In genomic region chr2:114407408-114407807, GRCm38 (mm10) we compare ENCODE assay signal across 17 mouse cellular contexts.
"Had no signal": no experiment of that assay in that cellular context is flagged by ENCODE, and none has a peak within 500 bp of the region (broad histone marks: within the 10 kb centered on the region; RNA-seq: fewer than 3 reads in every experiment).

No protein-coding gene starts in this region.

- DNase-seq: liver, embryonic 13.5 days; liver, postnatal 0 days; lung, adult 2 months; lung, postnatal 14 days; lung, postnatal 36 days; right cerebral cortex, postnatal 14 days; thymus, adult 2 months; thymus, postnatal 25 days; thymus, postnatal 4 days had no signal

- H3K36me3 ChIP-seq: liver, embryonic 13.5 days; liver, embryonic 15.5 days; midbrain, embryonic 12.5 days; neural tube, embryonic 12.5 days; stomach, embryonic 15.5 days had no signal

- H3K4me3 ChIP-seq: liver, embryonic 13.5 days; liver, embryonic 15.5 days; megakaryocyte, embryonic 14.5 days; midbrain, embryonic 12.5 days; neural tube, embryonic 12.5 days; stomach, embryonic 15.5 days had no signal

- H3K4me2 ChIP-seq: liver, embryonic 13.5 days; liver, embryonic 15.5 days; midbrain, embryonic 12.5 days; neural tube, embryonic 12.5 days; stomach, embryonic 15.5 days had no signal

- H3K27ac ChIP-seq: liver, embryonic 13.5 days; liver, embryonic 15.5 days; macrophage; midbrain, embryonic 12.5 days; neural tube, embryonic 12.5 days; stomach, embryonic 15.5 days; stomach, postnatal 0 days had no signal

- H3K4me1 ChIP-seq: liver, embryonic 13.5 days; liver, embryonic 15.5 days; megakaryocyte, embryonic 14.5 days; midbrain, embryonic 12.5 days; neural tube, embryonic 12.5 days; stomach, embryonic 15.5 days had no signal

- ATAC-seq: liver, postnatal 0 days; midbrain, embryonic 16.5 days had no signal

- H3K27me3 ChIP-seq: liver, embryonic 13.5 days; liver, embryonic 15.5 days; megakaryocyte, embryonic 14.5 days; midbrain, embryonic 12.5 days; neural tube, embryonic 12.5 days; stomach, embryonic 15.5 days had no signal

- H3K9me3 ChIP-seq: liver, embryonic 13.5 days; liver, embryonic 15.5 days; megakaryocyte, embryonic 14.5 days; midbrain, embryonic 12.5 days; neural tube, embryonic 12.5 days; stomach, embryonic 15.5 days had no signal

- H3K9ac ChIP-seq: liver, embryonic 13.5 days; liver, embryonic 15.5 days; liver, postnatal 0 days; midbrain, embryonic 12.5 days; neural tube, embryonic 12.5 days; stomach, embryonic 15.5 days had no signal
